Mouse (Mus musculus): ENCODE measurements around the gene Syngr2. TPM values are rescaled to one million over a fixed set of nuclear protein-coding genes. Genes with fewer than 3 reads are reported as not detected.

The Syngr2 gene
- polyA plus RNA-seq, 1 experiment: 51.9 TPM

GRCm38 (mm10) chr11:117797511-117798159 lies 11.8 kb upstream of the Syngr2 start, which contains the start of gene 6030468B19Rik:
Gene 6030468B19Rik, plus strand, starts transcription at chr11:117797660.
- Histone ChIP-seq H3K27me3 (ENCODE audit: control insufficient read depth, insufficient read depth, low read length, poor library complexity, severe bottlenecking) (no peaks in the 10 kb centered on the region), H3K9ac (ENCODE audit: low read depth, poor library complexity, severe bottlenecking) (no peak within 1 kb of the TSS), H3K27ac (ENCODE audit: insufficient read depth, low read length) (no peak within 1 kb of the TSS), H3K4me3 (ENCODE audit: low read depth, low read length) (no peak within 1 kb of the TSS), H3K9me3 (replicated peaks; ENCODE audit: control insufficient read depth, insufficient read depth, low read length, poor library complexity, severe bottlenecking) (no peaks in the 10 kb centered on the region), H3K36me3 (ENCODE audit: control insufficient read depth, insufficient read depth, low read length, poor library complexity, severe bottlenecking) (no peaks in the 10 kb centered on the region), H3K4me1 (ENCODE audit: control insufficient read depth, insufficient read depth, low read length) (no peaks in the 10 kb centered on the region)
- no peak for TF ChIP-seq EP300 (IDR thresholded peaks at IDR 0.05; ENCODE audit: insufficient read depth, low read depth, low read length)
- TF ChIP-seq CTCF (IDR thresholded peaks at IDR 0.05; ENCODE audit: low read depth, low read length): no peak
- TF ChIP-seq POLR2A (IDR thresholded peaks at IDR 0.05; ENCODE audit: insufficient read depth, low read length): no peak

- no peaks in the 10 kb centered on the region for H3K4me1 ChIP-seq (ENCODE audit: control insufficient read depth, insufficient read depth, low read length)
- H3K36me3 ChIP-seq (ENCODE audit: control insufficient read depth, insufficient read depth, low read length, poor library complexity, severe bottlenecking): no peaks in the 10 kb centered on the region
- no peak overlapping the region for H3K4me3 ChIP-seq (ENCODE audit: low read depth, low read length)
- H3K9ac ChIP-seq (ENCODE audit: low read depth, poor library complexity, severe bottlenecking): no peak overlapping the region
- TF ChIP-seq EP300 (IDR thresholded peaks at IDR 0.05; ENCODE audit: insufficient read depth, low read depth, low read length) (no peak), POLR2A (IDR thresholded peaks at IDR 0.05; ENCODE audit: insufficient read depth, low read length) (no peak), CTCF (IDR thresholded peaks at IDR 0.05; ENCODE audit: low read depth, low read length) (no peak)
- H3K9me3 ChIP-seq (replicated peaks; ENCODE audit: control insufficient read depth, insufficient read depth, low read length, poor library complexity, severe bottlenecking): no peaks in the 10 kb centered on the region
- no peaks in the 10 kb centered on the region for H3K27me3 ChIP-seq (ENCODE audit: control insufficient read depth, insufficient read depth, low read length, poor library complexity, severe bottlenecking)
- H3K27ac ChIP-seq (ENCODE audit: insufficient read depth, low read length): no peak overlapping the region
These were observed 11.3 kb upstream of the Syngr2 start for GRCm38 (mm10) chr11:117798160-117798541.

GRCm38 (mm10) chr11:117799174-117799573 lies 10.3 kb upstream of the Syngr2 start:
- Histone ChIP-seq H3K4me3 (ENCODE audit: low read depth, low read length) (no peak overlapping the region), H3K27ac (ENCODE audit: insufficient read depth, low read length) (no peak overlapping the region), H3K27me3 (ENCODE audit: control insufficient read depth, insufficient read depth, low read length, poor library complexity, severe bottlenecking) (no peaks in the 10 kb centered on the region), H3K36me3 (ENCODE audit: control insufficient read depth, insufficient read depth, low read length, poor library complexity, severe bottlenecking) (no peaks in the 10 kb centered on the region), H3K4me1 (ENCODE audit: control insufficient read depth, insufficient read depth, low read length) (no peaks in the 10 kb centered on the region), H3K9me3 (replicated peaks; ENCODE audit: control insufficient read depth, insufficient read depth, low read length, poor library complexity, severe bottlenecking) (no peaks in the 10 kb centered on the region), H3K9ac (ENCODE audit: low read depth, poor library complexity, severe bottlenecking) (no peak overlapping the region)
- TF ChIP-seq CTCF (IDR thresholded peaks at IDR 0.05; ENCODE audit: low read depth, low read length) (no peak), POLR2A (IDR thresholded peaks at IDR 0.05; ENCODE audit: insufficient read depth, low read length) (no peak), EP300 (IDR thresholded peaks at IDR 0.05; ENCODE audit: insufficient read depth, low read depth, low read length) (no peak)

- Histone ChIP-seq H3K4me1 (ENCODE audit: control insufficient read depth, insufficient read depth, low read length) (no peaks in the 10 kb centered on the region), H3K9ac (ENCODE audit: low read depth, poor library complexity, severe bottlenecking) (no peak overlapping the region), H3K36me3 (ENCODE audit: control insufficient read depth, insufficient read depth, low read length, poor library complexity, severe bottlenecking) (no peaks in the 10 kb centered on the region), H3K4me3 (ENCODE audit: low read depth, low read length) (no peak overlapping the region), H3K27ac (ENCODE audit: insufficient read depth, low read length) (no peak overlapping the region), H3K9me3 (replicated peaks; ENCODE audit: control insufficient read depth, insufficient read depth, low read length, poor library complexity, severe bottlenecking) (no peaks in the 10 kb centered on the region), H3K27me3 (ENCODE audit: control insufficient read depth, insufficient read depth, low read length, poor library complexity, severe bottlenecking) (no peaks in the 10 kb centered on the region)
- TF ChIP-seq POLR2A (IDR thresholded peaks at IDR 0.05; ENCODE audit: insufficient read depth, low read length): no peak
- TF ChIP-seq EP300 (IDR thresholded peaks at IDR 0.05; ENCODE audit: insufficient read depth, low read depth, low read length): no peak
- no peak for TF ChIP-seq CTCF (IDR thresholded peaks at IDR 0.05; ENCODE audit: low read depth, low read length)
These were observed 9.4 kb upstream of the Syngr2 start for GRCm38 (mm10) chr11:117800038-117800437.

- no peak overlapping the region for H3K4me3 ChIP-seq (ENCODE audit: low read depth, low read length)
- no peaks in the 10 kb centered on the region for H3K27me3 ChIP-seq (ENCODE audit: control insufficient read depth, insufficient read depth, low read length, poor library complexity, severe bottlenecking)
- H3K4me1 ChIP-seq (ENCODE audit: control insufficient read depth, insufficient read depth, low read length): no peaks in the 10 kb centered on the region
- H3K9me3 ChIP-seq (replicated peaks; ENCODE audit: control insufficient read depth, insufficient read depth, low read length, poor library complexity, severe bottlenecking): no peaks in the 10 kb centered on the region
- TF ChIP-seq CTCF (IDR thresholded peaks at IDR 0.05; ENCODE audit: low read depth, low read length) (no peak), POLR2A (IDR thresholded peaks at IDR 0.05; ENCODE audit: insufficient read depth, low read length) (no peak), EP300 (IDR thresholded peaks at IDR 0.05; ENCODE audit: insufficient read depth, low read depth, low read length) (no peak)
- H3K27ac ChIP-seq (ENCODE audit: insufficient read depth, low read length): no peak overlapping the region
- H3K36me3 ChIP-seq (ENCODE audit: control insufficient read depth, insufficient read depth, low read length, poor library complexity, severe bottlenecking): no peaks in the 10 kb centered on the region
- H3K9ac ChIP-seq (ENCODE audit: low read depth, poor library complexity, severe bottlenecking): no peak overlapping the region
These were observed 7.8 kb upstream of the Syngr2 start for GRCm38 (mm10) chr11:117801650-117802049.

- Histone ChIP-seq H3K27me3 (ENCODE audit: control insufficient read depth, insufficient read depth, low read length, poor library complexity, severe bottlenecking) (no peaks in the 10 kb centered on the region), H3K27ac (ENCODE audit: insufficient read depth, low read length) (no peak overlapping the region), H3K4me1 (ENCODE audit: control insufficient read depth, insufficient read depth, low read length) (no peaks in the 10 kb centered on the region), H3K9me3 (replicated peaks; ENCODE audit: control insufficient read depth, insufficient read depth, low read length, poor library complexity, severe bottlenecking) (no peaks in the 10 kb centered on the region), H3K4me3 (ENCODE audit: low read depth, low read length) (no peak overlapping the region), H3K9ac (ENCODE audit: low read depth, poor library complexity, severe bottlenecking) (no peak overlapping the region), H3K36me3 (ENCODE audit: control insufficient read depth, insufficient read depth, low read length, poor library complexity, severe bottlenecking) (no peaks in the 10 kb centered on the region)
- no peak for TF ChIP-seq EP300 (IDR thresholded peaks at IDR 0.05; ENCODE audit: insufficient read depth, low read depth, low read length)
- no peak for TF ChIP-seq POLR2A (IDR thresholded peaks at IDR 0.05; ENCODE audit: insufficient read depth, low read length)
- TF ChIP-seq CTCF (IDR thresholded peaks at IDR 0.05; ENCODE audit: low read depth, low read length): no peak
These were observed 6.2 kb upstream of the Syngr2 start for GRCm38 (mm10) chr11:117803166-117803688.
